In genomic region chr5:87196430-87196829, GRCm38 (mm10) we compare ENCODE assay signal across 39 mouse cellular contexts. TPM values are rescaled to one million over a fixed set of nuclear protein-coding genes. Genes with fewer than 3 reads are reported as not detected.
"Had no signal": no experiment of that assay in that cellular context is flagged by ENCODE, and none has a peak within 500 bp of the region (broad histone marks: within the 10 kb centered on the region; RNA-seq: fewer than 3 reads in every experiment).

No protein-coding gene starts in this region.

RNA-seq across cellular contexts. Expression of gene Ugt2b5, which starts 56.3 kb away (rescaled TPM):
- total RNA-seq: left cerebral cortex, adult 18-20 months; left cerebral cortex, adult 2 months; left cerebral cortex, adult 8-10 months; left cerebral cortex, postnatal 10 days; left cerebral cortex, postnatal 14 days; left cerebral cortex, postnatal 25 days; left cerebral cortex, postnatal 36 days; left cerebral cortex, postnatal 4 days; megakaryocyte progenitor cell, adult 5-6 weeks; megakaryocyte, adult 5-6 weeks; megakaryocyte-erythroid progenitor cell, adult 5-6 weeks; monocyte, adult 5-6 weeks had no signal
- polyA plus RNA-seq: limb, embryonic 10.5 days; limb, embryonic 11.5 days; limb, embryonic 12.5 days; limb, embryonic 13.5 days; limb, embryonic 14.5 days; limb, embryonic 15.5 days; lung, embryonic 14.5 days; lung, embryonic 15.5 days; lung, embryonic 16.5 days; lung, postnatal 0 days; macrophage; midbrain, embryonic 10.5 days; midbrain, embryonic 11.5 days; midbrain, embryonic 12.5 days; midbrain, embryonic 13.5 days; midbrain, embryonic 14.5 days; midbrain, embryonic 16.5 days; midbrain, postnatal 0 days; myocyte; neural tube, embryonic 11.5 days; neural tube, embryonic 12.5 days had no signal

RNA-seq across cellular contexts. Expression of gene Ugt2b37, which starts 58.2 kb away (rescaled TPM):
- total RNA-seq: left cerebral cortex, adult 18-20 months; left cerebral cortex, adult 2 months; left cerebral cortex, adult 8-10 months; left cerebral cortex, postnatal 10 days; left cerebral cortex, postnatal 14 days; left cerebral cortex, postnatal 25 days; left cerebral cortex, postnatal 36 days; left cerebral cortex, postnatal 4 days; megakaryocyte progenitor cell, adult 5-6 weeks; megakaryocyte, adult 5-6 weeks; megakaryocyte-erythroid progenitor cell, adult 5-6 weeks; midbrain, postnatal 0 days; monocyte, adult 5-6 weeks had no signal
- polyA plus RNA-seq: limb, embryonic 10.5 days; limb, embryonic 11.5 days; limb, embryonic 12.5 days; limb, embryonic 13.5 days; limb, embryonic 14.5 days; limb, embryonic 15.5 days; liver, embryonic 11.5 days; liver, embryonic 12.5 days; liver, embryonic 13.5 days; liver, embryonic 14.5 days; lung, adult 2 months; lung, embryonic 14.5 days; lung, embryonic 16.5 days; lung, postnatal 0 days; macrophage; midbrain, embryonic 10.5 days; midbrain, embryonic 11.5 days; midbrain, embryonic 12.5 days; midbrain, embryonic 13.5 days; midbrain, embryonic 14.5 days; midbrain, embryonic 15.5 days; midbrain, embryonic 16.5 days; midbrain, postnatal 0 days; myocyte; neural tube, embryonic 11.5 days; neural tube, embryonic 12.5 days had no signal
